Mouse (Mus musculus) forebrain, embryonic 14.5 days (tissue): ENCODE measurements around the gene Krt82. TPM values are rescaled to one million over a fixed set of nuclear protein-coding genes. Genes with fewer than 3 reads are reported as not detected.

ENCODE experiments used
- ATAC-seq: fragments of 200-750 bp; cut with Nextera tagmentation; 2 replicates; pipeline ENCODE4 v1.8.0; 2017; ENCODE audit warnings: mild to moderate bottlenecking, moderate library complexity
- DNase-seq: peaks from one replicate; pipeline ENCODE4 v3.0.0-alpha.2; 2015; ENCODE audit warnings: low spot score
- H3K27ac ChIP-seq: fragments of 300-500 bp; sonication (generic); 2 replicates; pipeline ENCODE4 v1.5.1; 2014; ENCODE audit warnings: low read depth, mild to moderate bottlenecking, control low read depth, low read length, moderate library complexity
- H3K27me3 ChIP-seq: fragments of 300-500 bp; sonication (generic); replicated peaks from 2 replicates; pipeline ENCODE4 v1.6.1; 2014; ENCODE audit warnings: low read length, control low read depth, mixed read lengths; ENCODE audit not compliant: control insufficient read depth, insufficient read depth
- H3K36me3 ChIP-seq: fragments of 300-500 bp; sonication (generic); 2 replicates; pipeline ENCODE4 v1.6.1; 2014; ENCODE audit warnings: low read length, control low read depth; ENCODE audit not compliant: control insufficient read depth, insufficient read depth
- H3K4me1 ChIP-seq: fragments of 300-500 bp; sonication (generic); 2 replicates; pipeline ENCODE4 v1.6.1; 2014; ENCODE audit warnings: antibody characterized with exemption, low read length, control low read depth; ENCODE audit not compliant: control insufficient read depth, insufficient read depth
- H3K4me2 ChIP-seq: fragments of 300-500 bp; sonication (generic); 2 replicates; pipeline ENCODE4 v1.6.1; 2014; ENCODE audit warnings: mild to moderate bottlenecking, control low read depth, low read length
- H3K4me3 ChIP-seq: fragments of 300-500 bp; sonication (generic); 2 replicates; pipeline ENCODE4 v1.5.1; 2014; ENCODE audit warnings: low read depth, low read length, control low read depth
- H3K9ac ChIP-seq: fragments of 300-500 bp; sonication (generic); 2 replicates; pipeline ENCODE4 v1.6.1; 2014; ENCODE audit warnings: mild to moderate bottlenecking, low read length, control low read depth, moderate library complexity
- H3K9me3 ChIP-seq: fragments of 300-500 bp; sonication (generic); replicated peaks from 2 replicates; pipeline ENCODE4 v1.6.1; 2016; ENCODE audit warnings: low read length, control low read depth, mixed read lengths; ENCODE audit not compliant: control insufficient read depth
- WGBS: fragments of 180-500 bp; shearing (Covaris S2); extraction: QIAGEN DNeasy Blood & Tissue Kit; methylation state at CpG from one replicate; pipeline ENCODE4 v1.1.7; 2014; 5-methylcytosine and 5-hydroxymethylcytosine counted together
- polyA plus RNA-seq: library from polyadenylated mRNA; unstranded; fragments of >200 nt; fragmentation: Nextera tagmentation; extraction: Ambion mirVana; gene quantifications from 2 replicates; pipeline ENCODE4 v1.2.1, GENCODE M21; 2014

Krt82 gene
- not detected in 2 replicates for polyA plus RNA-seq

DNA sequence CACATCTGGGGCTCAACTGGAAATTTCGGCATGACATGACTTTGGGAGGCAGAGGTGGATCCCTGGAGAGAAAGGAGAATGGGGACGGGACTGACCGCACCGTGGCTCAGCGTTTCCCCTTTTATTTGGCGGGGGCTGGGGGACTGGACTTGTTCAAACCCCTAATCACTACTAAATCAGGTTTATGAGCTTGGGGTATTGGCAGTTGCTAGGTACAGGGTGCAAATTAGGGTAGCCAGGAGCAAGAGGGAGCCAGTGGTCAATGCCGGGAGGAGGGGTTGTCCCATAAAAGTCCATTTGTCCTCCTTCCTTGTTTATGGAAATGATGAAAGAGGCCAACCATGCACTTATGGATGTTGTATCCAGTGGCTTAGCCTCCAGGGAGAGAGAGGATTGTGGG, at the start of gene Krt82:
Krt82 (minus strand) TSS at position 101 of the 400 bp plus-strand sequence.
- no peaks in the 10 kb centered on the region for H3K36me3 ChIP-seq
- H3K4me3 ChIP-seq = no peak within 1 kb of the TSS
- no peak within 1 kb of the TSS for H3K9ac ChIP-seq
- H3K27me3 ChIP-seq = no peaks in the 10 kb centered on the region
- DNase-seq = no peak
- no peaks in the 10 kb centered on the region for H3K9me3 ChIP-seq
- peaks cover 3% of the 10 kb centered on the region for H3K4me1 ChIP-seq
- H3K4me2 ChIP-seq = no peak within 1 kb of the TSS
- WGBS = 82% methylated on average over 7 of the region's 7 CpGs
- H3K27ac ChIP-seq = no peak within 1 kb of the TSS
- no peak for ATAC-seq

DNA sequence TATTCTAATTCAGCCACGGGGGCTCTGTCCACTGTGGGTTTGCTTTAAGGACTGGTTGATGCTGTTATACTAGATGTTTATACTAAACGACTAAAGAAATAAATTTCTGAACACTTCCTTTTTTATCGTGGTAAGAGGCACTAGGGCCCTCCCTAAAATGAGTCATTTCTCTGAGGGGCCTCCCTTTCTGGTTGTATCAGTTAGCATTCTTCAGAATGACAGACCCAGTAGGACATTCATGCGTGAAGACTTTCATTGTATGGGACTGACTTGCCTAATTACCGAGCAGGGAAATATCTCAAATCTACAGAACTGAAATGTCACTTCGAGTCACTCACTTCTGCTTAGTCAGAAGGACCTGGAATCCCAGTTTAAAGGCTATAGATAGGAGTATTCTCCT, 48.7 kb upstream of the Krt82 start:
- Histone ChIP-seq H3K36me3 (no peaks in the 10 kb centered on the region), H3K27me3 (no peaks in the 10 kb centered on the region), H3K4me2 (no peak overlapping the region), H3K4me1 (no peaks in the 10 kb centered on the region), H3K9me3 (no peaks in the 10 kb centered on the region), H3K4me3 (no peak overlapping the region), H3K9ac (no peak overlapping the region), H3K27ac (no peak overlapping the region)
- 64% methylated on average over 6 of the region's 6 CpGs for WGBS
- ATAC-seq = no peak
- DNase-seq = no peak

DNA sequence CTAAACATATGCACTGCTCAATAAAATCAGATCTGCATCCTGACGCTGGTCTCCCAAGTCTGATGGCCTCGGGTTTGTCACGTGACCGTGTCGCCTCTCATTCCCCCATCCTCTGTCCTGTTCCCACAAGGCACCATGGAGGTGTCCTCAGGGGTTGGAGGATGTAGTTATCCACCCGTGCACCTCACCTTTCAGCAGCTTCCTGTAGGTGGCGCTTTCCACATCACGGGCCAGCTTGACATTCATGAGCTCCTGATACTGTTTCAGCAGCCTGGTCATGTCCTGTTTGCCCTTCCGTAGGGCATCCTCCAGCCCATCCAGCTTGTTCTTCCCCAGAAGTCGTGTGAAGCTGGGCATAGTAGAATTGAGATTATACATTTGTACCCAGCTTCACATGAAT, 37.7 kb upstream of the Krt82 start:
- 80% methylated on average over 10 of the region's 10 CpGs for WGBS
- no peak overlapping the region for H3K4me2 ChIP-seq
- no peak overlapping the region for H3K27ac ChIP-seq
- no peak overlapping the region for H3K9ac ChIP-seq
- no peak overlapping the region for H3K4me3 ChIP-seq
- no peaks in the 10 kb centered on the region for H3K4me1 ChIP-seq
- no peaks in the 10 kb centered on the region for H3K36me3 ChIP-seq
- no peaks in the 10 kb centered on the region for H3K9me3 ChIP-seq
- no peaks in the 10 kb centered on the region for H3K27me3 ChIP-seq
- DNase-seq (no peak), ATAC-seq (no peak)

DNA sequence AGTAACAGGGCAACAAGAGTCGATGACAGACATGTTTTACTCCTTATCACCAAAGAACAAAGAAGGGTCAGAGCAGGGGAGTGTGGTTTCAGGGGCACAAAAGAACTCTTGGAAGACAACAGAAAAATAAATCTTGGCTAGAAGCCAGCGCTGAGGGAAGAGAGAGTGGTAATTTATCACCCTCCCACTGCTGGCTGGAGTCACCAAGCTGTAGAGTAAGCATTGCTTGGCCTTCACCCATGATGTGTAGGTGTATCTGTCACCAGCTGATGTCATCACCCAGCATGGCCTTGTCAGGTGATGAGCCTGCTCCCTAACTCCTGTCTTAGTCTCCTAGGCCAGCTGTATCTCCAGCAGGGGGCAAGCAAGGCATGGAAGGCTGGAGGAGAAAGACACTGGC, 34.0 kb upstream of the Krt82 start:
- no peak overlapping the region for H3K4me2 ChIP-seq
- DNase-seq (no peak), ATAC-seq (no peak)
- no peaks in the 10 kb centered on the region for H3K4me1 ChIP-seq
- WGBS = 55% methylated on average over 2 of the region's 2 CpGs
- no peaks in the 10 kb centered on the region for H3K9me3 ChIP-seq
- no peaks in the 10 kb centered on the region for H3K36me3 ChIP-seq
- no peak overlapping the region for H3K9ac ChIP-seq
- no peak overlapping the region for H3K4me3 ChIP-seq
- H3K27ac ChIP-seq = no peak overlapping the region
- no peaks in the 10 kb centered on the region for H3K27me3 ChIP-seq

DNA sequence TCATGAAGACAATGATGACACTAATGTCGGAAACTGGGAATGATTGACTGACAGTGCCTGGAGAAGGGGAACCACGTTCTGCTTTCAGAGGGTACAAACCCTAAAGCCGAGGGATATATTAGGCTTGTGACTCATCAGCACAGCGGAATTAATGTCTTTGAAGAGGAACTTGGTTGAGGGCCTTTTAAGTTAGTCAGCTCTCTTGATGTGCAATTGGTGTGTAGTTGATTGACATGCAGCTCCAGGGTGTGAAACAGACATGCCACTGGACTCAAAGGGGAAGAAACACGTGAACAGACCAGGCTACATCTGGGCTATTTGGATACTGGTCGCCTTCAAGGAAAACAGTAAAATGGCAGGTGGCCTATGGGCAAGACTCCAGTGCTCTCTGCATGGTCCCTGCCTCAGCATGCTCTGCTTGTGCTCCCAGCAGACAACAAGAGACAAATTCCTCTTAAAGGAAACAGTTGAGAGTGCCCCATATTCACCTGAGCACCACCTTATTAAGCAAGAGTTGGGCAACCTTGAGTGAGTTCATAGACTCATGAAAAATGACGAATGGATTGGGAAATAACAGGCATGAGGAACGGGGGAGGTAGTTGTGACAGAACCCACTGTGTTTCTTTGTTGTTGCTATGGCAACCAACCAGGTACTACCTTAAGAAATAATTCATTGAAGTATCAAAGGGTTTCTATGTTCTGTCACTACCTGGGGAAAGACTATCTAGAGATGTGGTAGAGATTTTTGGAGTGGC, 32.9 kb upstream of the Krt82 start:
- Histone ChIP-seq H3K9ac (no peak overlapping the region), H3K27ac (no peak overlapping the region), H3K9me3 (no peaks in the 10 kb centered on the region), H3K27me3 (no peaks in the 10 kb centered on the region), H3K4me2 (no peak overlapping the region), H3K36me3 (no peaks in the 10 kb centered on the region), H3K4me1 (no peaks in the 10 kb centered on the region), H3K4me3 (no peak overlapping the region)
- DNase-seq (no peak), ATAC-seq (no peak)
- WGBS = 83% methylated on average over 8 of the region's 8 CpGs

DNA sequence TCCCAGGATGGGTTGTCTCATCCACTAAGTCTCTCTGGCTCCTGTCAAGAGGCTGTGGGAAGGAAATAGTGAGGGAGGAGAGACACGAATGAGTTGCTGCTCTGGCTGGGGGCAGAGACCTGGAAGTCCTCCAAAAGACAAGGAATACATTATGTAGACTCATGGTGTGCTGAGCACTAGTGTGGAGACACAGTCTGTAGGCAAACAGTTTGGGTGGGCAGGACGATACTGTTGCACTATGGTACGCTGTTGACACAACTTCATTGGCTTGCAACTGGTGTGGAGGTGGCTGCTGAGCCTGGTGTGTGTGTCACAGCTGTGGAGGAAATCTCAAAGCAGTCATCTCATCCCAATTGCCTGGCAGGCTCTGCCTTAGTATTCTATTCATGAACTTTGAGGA, 31.2 kb upstream of the Krt82 start:
- no peak overlapping the region for H3K4me2 ChIP-seq
- H3K4me1 ChIP-seq = no peaks in the 10 kb centered on the region
- no peak overlapping the region for H3K4me3 ChIP-seq
- H3K27me3 ChIP-seq = no peaks in the 10 kb centered on the region
- no peak overlapping the region for H3K27ac ChIP-seq
- H3K36me3 ChIP-seq = no peaks in the 10 kb centered on the region
- no peak overlapping the region for H3K9ac ChIP-seq
- H3K9me3 ChIP-seq = no peaks in the 10 kb centered on the region
- no peak for DNase-seq
- 81% methylated on average over 3 of the region's 3 CpGs for WGBS
- no peak for ATAC-seq

DNA sequence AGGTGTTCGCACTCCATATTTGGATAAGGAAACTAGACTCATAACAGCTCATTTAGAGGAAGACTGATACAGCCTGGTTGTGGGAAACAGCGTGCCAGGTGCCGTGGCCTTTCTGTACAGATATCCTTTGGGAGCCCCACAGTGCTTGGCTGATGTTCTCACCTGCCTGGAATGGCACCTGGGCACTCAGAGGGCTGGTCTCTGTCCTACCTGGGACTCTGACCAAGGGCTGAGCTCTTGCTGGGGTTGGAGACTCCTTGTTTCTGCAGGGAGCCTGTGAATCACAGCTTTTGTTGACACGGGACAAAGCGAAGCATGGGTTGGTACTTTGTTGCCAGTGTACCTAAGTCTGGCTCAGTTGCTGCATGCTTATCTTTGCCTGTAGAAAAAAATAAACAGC, 25.0 kb upstream of the Krt82 start:
- Histone ChIP-seq H3K4me2 (no peak overlapping the region), H3K4me1 (no peaks in the 10 kb centered on the region), H3K36me3 (no peaks in the 10 kb centered on the region), H3K27me3 (no peaks in the 10 kb centered on the region), H3K4me3 (no peak overlapping the region), H3K9me3 (no peaks in the 10 kb centered on the region), H3K9ac (no peak overlapping the region), H3K27ac (no peak overlapping the region)
- ATAC-seq = no peak
- no peak for DNase-seq
- WGBS = 92% methylated on average over 5 of the region's 5 CpGs

DNA sequence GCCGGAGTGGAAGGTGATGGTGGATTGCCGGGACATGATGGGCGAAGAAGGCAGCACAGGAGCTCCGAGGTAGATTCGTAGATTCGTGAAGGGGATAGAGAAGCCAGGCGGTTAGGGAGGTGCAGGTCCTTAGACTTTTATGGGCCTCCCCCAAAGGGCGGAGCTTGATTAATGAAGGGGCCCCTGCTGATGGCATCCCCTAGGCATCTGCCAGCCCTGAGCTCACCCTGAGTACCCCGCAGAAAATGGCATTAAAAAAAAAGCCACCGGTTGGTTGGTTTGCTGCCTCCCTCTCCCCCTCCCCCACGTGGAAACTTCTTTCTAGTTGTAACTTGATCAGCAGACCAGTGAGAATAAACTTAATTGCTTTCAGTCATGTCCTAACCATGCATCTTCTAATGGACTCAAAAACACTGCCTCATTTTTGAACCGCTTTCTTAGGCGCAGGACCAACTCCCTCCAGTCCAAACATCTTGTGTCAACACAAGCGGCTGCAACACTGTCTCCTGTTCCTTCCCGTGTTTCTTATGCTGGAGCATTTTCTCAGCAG, 23.4 kb upstream of the Krt82 start, which contains the start of gene Krt75:
Krt75 (minus strand) TSS at position 109 of the 550 bp plus-strand sequence.
- DNase-seq (no peak), ATAC-seq (no peak)
- Histone ChIP-seq H3K4me2 (no peak within 1 kb of the TSS), H3K4me3 (no peak within 1 kb of the TSS), H3K9ac (no peak within 1 kb of the TSS), H3K36me3 (no peaks in the 10 kb centered on the region), H3K27ac (no peak within 1 kb of the TSS), H3K27me3 (no peaks in the 10 kb centered on the region), H3K9me3 (no peaks in the 10 kb centered on the region), H3K4me1 (no peaks in the 10 kb centered on the region)
- 78% methylated on average over 15 of the region's 15 CpGs for WGBS

DNA sequence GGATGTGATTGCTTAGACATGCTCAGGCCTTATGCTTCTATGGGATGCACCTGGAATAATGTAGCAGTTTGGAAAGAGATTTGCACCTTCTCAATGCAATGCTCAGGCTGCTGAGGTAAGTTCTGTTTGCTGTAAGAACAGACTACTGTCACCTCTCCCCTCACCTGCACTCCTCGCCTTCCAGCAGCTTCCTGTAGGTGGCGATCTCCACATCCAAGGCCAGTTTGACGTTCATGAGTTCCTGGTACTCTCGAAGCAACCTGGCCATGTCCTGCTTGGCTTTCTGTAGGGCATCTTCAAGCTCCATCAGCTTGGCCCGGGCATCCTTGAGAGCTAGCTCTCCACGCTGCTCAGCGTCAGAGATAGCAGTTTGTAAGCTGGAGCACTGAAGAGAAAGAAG, 17.3 kb upstream of the Krt82 start:
- no peaks in the 10 kb centered on the region for H3K36me3 ChIP-seq
- no peak overlapping the region for H3K9ac ChIP-seq
- H3K4me3 ChIP-seq = no peak overlapping the region
- no peaks in the 10 kb centered on the region for H3K9me3 ChIP-seq
- WGBS = 45% methylated on average over 7 of the region's 7 CpGs
- H3K27ac ChIP-seq = no peak overlapping the region
- ATAC-seq (no peak), DNase-seq (no peak)
- no peaks in the 10 kb centered on the region for H3K4me1 ChIP-seq
- no peak overlapping the region for H3K4me2 ChIP-seq
- no peaks in the 10 kb centered on the region for H3K27me3 ChIP-seq
